ENCODE assay signal across 14 mouse cellular contexts in genomic region chr17:45347951-45348350, GRCm38 (mm10).
DNase-seq lines count a peak whose midpoint lies in the region.
"Had no signal": no experiment of that assay in that cellular context is flagged by ENCODE, and none has a peak within 500 bp of the region (broad histone marks: within the 10 kb centered on the region; RNA-seq: fewer than 3 reads in every experiment).

No protein-coding gene starts in this region.

- peak; percentile 86 for DNase-seq in fat pad, adult 2 months (ENCODE audit: extremely low read depth, low read depth, low spot score)
- DNase-seq in gonadal fat pad, adult 2 months (ENCODE audit: low read depth) = peak; percentile 85
- DNase-seq in urinary bladder, postnatal 4 days (ENCODE audit: low spot score in 2 of 2) = no peak
- no peak for DNase-seq in left cerebral cortex, adult 11 months (ENCODE audit: low spot score)
- DNase-seq: adrenal gland, adult 2 months; adrenal gland, adult 8-10 months; adrenal gland, postnatal 10 days; adrenal gland, postnatal 14 days; adrenal gland, postnatal 25 days; adrenal gland, postnatal 36 days; B cell, adult 2 months; cerebellum, adult 11 months; cerebellum, adult 11-12 months; cerebellum, adult 18-20 months had no signal

Comparison
In these comparisons a context has a peak if more than half of its experiments do, and no peak if none do; other contexts are left out.
1. DNase-seq: peak in fat pad, adult 2 months (single experiment) and gonadal fat pad, adult 2 months (single experiment); none in urinary bladder, postnatal 4 days (0 of 2) and left cerebral cortex, adult 11 months (single experiment).